Mouse (Mus musculus): ENCODE data around the gene Gm45062.

The Gm45062 gene

GRCm38 (mm10) chr6:8644703-8645102, 385.5 kb downstream of the Gm45062 start:
- no peak for TF ChIP-seq GATA4 (IDR thresholded peaks at IDR 0.05; ENCODE audit: insufficient replicate concordance, low read length)

GRCm38 (mm10) chr6:8645708-8646107, 386.5 kb downstream of the Gm45062 start:
- TF ChIP-seq GATA4 (IDR thresholded peaks at IDR 0.05; ENCODE audit: insufficient replicate concordance, low read length) = no peak
